Comparison of ENCODE assay signal across 8 mouse cellular contexts in genomic region chr12:116405836-116406155, GRCm38 (mm10). TPM values are rescaled to one million over a fixed set of nuclear protein-coding genes. Genes with fewer than 3 reads are reported as not detected.
DNase-seq lines count a peak whose midpoint lies in the region; ATAC-seq and TF ChIP-seq lines count a peak whose summit lies in the region.

No protein-coding gene starts in this region.

- H3K9ac ChIP-seq in heart, postnatal 0 days (replicated peaks; ENCODE audit: low read depth, low read length): peak overlapping the region; percentile 67

- H3K4me3 ChIP-seq in heart, postnatal 0 days (ENCODE audit: low read depth, low read length): peak overlapping the region; percentile 70
- H3K4me3 ChIP-seq in megakaryocyte, embryonic 14.5 days (replicated peaks): peak overlapping the region; percentile 95

- peaks cover 11% of the 10 kb centered on the region; the same call in 1 of the 2 replicates for H3K4me1 ChIP-seq in heart, postnatal 0 days (ENCODE audit: control insufficient read depth, insufficient read depth)
- H3K4me1 ChIP-seq in megakaryocyte, embryonic 14.5 days: peaks cover 35% of the 10 kb centered on the region

- peak overlapping the region; percentile 95 for H3K4me2 ChIP-seq in heart, postnatal 0 days (ENCODE audit: low read depth, low read length)

- TF ChIP-seq CTCF in heart, postnatal 0 days (IDR thresholded peaks at IDR 0.05; ENCODE audit: low read depth): no peak

- 8% methylated on average over 8 of the region's 8 CpGs for WGBS in heart, postnatal 0 days

- peaks cover 19% of the 10 kb centered on the region for H3K36me3 ChIP-seq in heart, postnatal 0 days (replicated peaks; ENCODE audit: control insufficient read depth, insufficient read depth, low read length)
- H3K36me3 ChIP-seq in megakaryocyte, embryonic 14.5 days (replicated peaks; ENCODE audit: low read length): peaks cover 44% of the 10 kb centered on the region

- no peak for TF ChIP-seq EP300 in heart, postnatal 0 days (IDR thresholded peaks at IDR 0.05; ENCODE audit: low read depth)

- H3K27me3 ChIP-seq in heart, postnatal 0 days (ENCODE audit: control insufficient read depth, insufficient read depth, low read length): no peaks in the 10 kb centered on the region
- H3K27me3 ChIP-seq in megakaryocyte, embryonic 14.5 days (replicated peaks): no peaks in the 10 kb centered on the region

- no peak for ATAC-seq in heart, postnatal 0 days (ENCODE audit: insufficient read depth, low read depth)

- H3K27ac ChIP-seq in heart, postnatal 0 days (ENCODE audit: low read depth): no peak overlapping the region

- peak; percentile 36 for DNase-seq in retina, embryonic 14.5 days (ENCODE audit: low spot score)
- no peak for DNase-seq in retina, postnatal 1 day
- DNase-seq in c-Kit-positive CD71-positive TER-119-positive erythroid progenitor cells, embryonic 14.5 days (ENCODE audit: low spot score): peak; percentile 41
- DNase-seq in heart, postnatal 0 days (ENCODE audit: low spot score): peak; percentile 11
- no peak for DNase-seq in left cerebral cortex, adult 11 months (ENCODE audit: low spot score)
- DNase-seq in cerebellum, adult 9-11 months: no peak
- DNase-seq in ovary, adult 18-20 months (ENCODE audit: low spot score): no peak

- H3K9me3 ChIP-seq in heart, postnatal 0 days (replicated peaks; ENCODE audit: control insufficient read depth, low read length): peaks cover 11% of the 10 kb centered on the region
- peaks cover 5% of the 10 kb centered on the region; the same call in 1 of the 2 replicates for H3K9me3 ChIP-seq in megakaryocyte, embryonic 14.5 days

RNA-seq across cellular contexts. Expression of gene Ncapg2, which starts 0.6 kb away (rescaled TPM):
- total RNA-seq in heart, postnatal 0 days (2014; rRNA removed; ENCODE audit: low replicate concordance): 24.0 and 27.1 TPM in 2 replicates
- 7.1 TPM in 2 replicates for polyA plus RNA-seq in heart, postnatal 0 days (2015; fragmentation: Nextera tagmentation; extraction: Ambion mirVana)
- polyA plus RNA-seq in megakaryocyte, embryonic 14.5 days (2012; ENCODE audit: insufficient read depth, low replicate concordance): 0.40 TPM in 1 of 2 replicates, not detected in the other

Comparison
In these comparisons a context has a peak if more than half of its experiments do, and no peak if none do; other contexts are left out.
1. DNase-seq: peak in retina, embryonic 14.5 days (single experiment), c-Kit-positive CD71-positive TER-119-positive erythroid progenitor cells, embryonic 14.5 days (single experiment) and heart, postnatal 0 days (single experiment); none in retina, postnatal 1 day (single experiment), left cerebral cortex, adult 11 months (single experiment), cerebellum, adult 9-11 months (single experiment) and ovary, adult 18-20 months (single experiment).